Mouse (Mus musculus) hindbrain, embryonic 11.5 days (tissue): ENCODE measurements around the gene Psmb6. TPM values are rescaled to one million over a fixed set of nuclear protein-coding genes. Genes with fewer than 3 reads are reported as not detected.
"Not testable (repeated sequence)": the region's sequence is repeated elsewhere in the genome, so short reads cannot be mapped to it uniquely, and the experiment has no call there.

Experiments
- ATAC-seq: fragments of 200-750 bp; cut with Nextera tagmentation; 2 replicates; pipeline ENCODE4 v1.8.0; 2017; ENCODE audit warnings: mild to moderate bottlenecking, moderate TSS enrichment, moderate library complexity; ENCODE audit not compliant: low FRiP score
- DNase-seq: peaks from one replicate; pipeline ENCODE4 v3.0.0-alpha.2; 2015; ENCODE audit warnings: low spot score
- H3K27ac ChIP-seq: fragments of 300-500 bp; sonication (generic); 2 replicates; pipeline ENCODE4 v1.5.1; 2014; ENCODE audit warnings: mild to moderate bottlenecking, low read depth, low read length
- H3K27me3 ChIP-seq: fragments of 300-500 bp; sonication (generic); 2 replicates; pipeline ENCODE4 v1.6.1; 2014; ENCODE audit warnings: mild to moderate bottlenecking, low read length, moderate library complexity, mixed read lengths; ENCODE audit not compliant: control insufficient read depth, insufficient read depth
- H3K36me3 ChIP-seq: fragments of 300-500 bp; sonication (generic); 2 replicates; pipeline ENCODE4 v1.6.1; 2014; ENCODE audit warnings: mild to moderate bottlenecking, low read length, moderate library complexity, mixed read lengths; ENCODE audit not compliant: control insufficient read depth, insufficient read depth
- H3K4me1 ChIP-seq: fragments of 300-500 bp; sonication (generic); replicated peaks from 2 replicates; pipeline ENCODE4 v1.6.1; 2014; ENCODE audit warnings: low read length, mixed read lengths; ENCODE audit not compliant: control insufficient read depth, insufficient read depth
- H3K4me2 ChIP-seq: fragments of 300-500 bp; sonication (generic); replicated peaks from 2 replicates; pipeline ENCODE4 v1.6.1; 2014; ENCODE audit warnings: mild to moderate bottlenecking, low read depth, low read length
- H3K4me3 ChIP-seq: fragments of 300-500 bp; sonication (generic); 2 replicates; pipeline ENCODE4 v1.5.1; 2014; ENCODE audit warnings: low read depth, low read length
- H3K9ac ChIP-seq: fragments of 300-500 bp; sonication (generic); 2 replicates; pipeline ENCODE4 v1.6.1; 2014; ENCODE audit warnings: low read depth, low read length
- H3K9me3 ChIP-seq: fragments of 300-500 bp; sonication (generic); 2 replicates; pipeline ENCODE4 v1.6.1; 2016; ENCODE audit warnings: low read length; ENCODE audit not compliant: control insufficient read depth
- WGBS: fragments of 180-500 bp; shearing (Covaris S2); extraction: QIAGEN DNeasy Blood & Tissue Kit; methylation state at CpG from one replicate; pipeline ENCODE4 v1.1.7; 2014; 5-methylcytosine and 5-hydroxymethylcytosine counted together
- polyA plus RNA-seq: library from polyadenylated mRNA; unstranded; fragments of >200 nt; fragmentation: Nextera tagmentation; extraction: Ambion mirVana; gene quantifications from 2 replicates; pipeline ENCODE4 v1.2.1, GENCODE M21; 2014

Gene Psmb6
- polyA plus RNA-seq, 1 experiment from 2014 or later, result 895 TPM

DNA sequence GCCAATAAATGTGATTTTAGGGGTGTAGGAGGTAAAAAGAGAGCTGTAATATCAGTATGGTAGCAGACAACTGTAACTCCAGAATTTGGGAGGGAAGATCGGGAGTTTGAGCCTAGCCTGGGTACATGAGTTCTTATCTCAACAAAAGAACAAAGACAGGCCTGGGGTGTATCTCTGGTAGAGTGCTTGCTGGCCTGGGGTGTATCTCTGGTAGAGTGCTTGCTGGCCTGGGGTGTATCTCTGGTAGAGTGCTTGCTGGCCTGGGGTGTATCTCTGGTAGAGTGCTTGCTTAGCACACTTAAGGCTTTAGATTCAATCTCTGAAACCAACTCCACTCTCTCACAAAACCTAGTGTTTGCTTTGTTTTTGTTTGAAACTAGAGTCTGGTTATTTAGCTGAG lies 45.4 kb downstream of the Psmb6 start:
- 82% methylated on average over 1 of the region's 1 CpGs for WGBS
- H3K9me3 ChIP-seq, H3K36me3 ChIP-seq, H3K9ac ChIP-seq, H3K4me1 ChIP-seq, DNase-seq, H3K4me2 ChIP-seq, H3K27me3 ChIP-seq, H3K27ac ChIP-seq, ATAC-seq, H3K4me3 ChIP-seq: not testable (repeated sequence)

DNA sequence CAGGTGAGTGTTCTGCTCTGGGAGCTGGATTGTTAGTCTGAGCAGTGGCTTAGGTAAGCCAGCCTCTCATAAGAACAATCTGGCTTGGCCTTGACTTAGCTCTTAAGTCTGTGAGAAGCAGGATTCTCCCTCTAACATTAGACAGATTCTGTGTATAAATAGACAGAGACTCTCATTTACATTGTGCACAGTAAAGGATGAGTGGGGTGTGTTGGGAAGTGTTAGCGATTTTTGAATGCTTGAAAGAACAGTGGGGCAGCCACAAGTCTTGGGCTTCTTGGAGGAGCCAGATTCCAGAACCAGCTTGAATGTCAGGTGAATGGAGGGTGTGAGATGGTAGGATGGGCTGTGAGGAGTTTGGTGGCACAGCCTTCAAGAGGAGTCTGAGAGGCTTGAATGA lies 46.5 kb downstream of the Psmb6 start:
- no peak for ATAC-seq
- Histone ChIP-seq H3K9ac (no peak overlapping the region), H3K4me2 (no peak overlapping the region), H3K27me3 (no peaks in the 10 kb centered on the region), H3K9me3 (no peaks in the 10 kb centered on the region), H3K27ac (no peak overlapping the region), H3K36me3 (no peaks in the 10 kb centered on the region), H3K4me3 (no peak overlapping the region), H3K4me1 (0 out of 2 replicates have a peak, but pooled peaks cover 3% of the 10 kb centered on the region)
- DNase-seq, result no peak
- 88% methylated on average over 1 of the region's 1 CpGs for whole genome bisulfite sequencing

DNA sequence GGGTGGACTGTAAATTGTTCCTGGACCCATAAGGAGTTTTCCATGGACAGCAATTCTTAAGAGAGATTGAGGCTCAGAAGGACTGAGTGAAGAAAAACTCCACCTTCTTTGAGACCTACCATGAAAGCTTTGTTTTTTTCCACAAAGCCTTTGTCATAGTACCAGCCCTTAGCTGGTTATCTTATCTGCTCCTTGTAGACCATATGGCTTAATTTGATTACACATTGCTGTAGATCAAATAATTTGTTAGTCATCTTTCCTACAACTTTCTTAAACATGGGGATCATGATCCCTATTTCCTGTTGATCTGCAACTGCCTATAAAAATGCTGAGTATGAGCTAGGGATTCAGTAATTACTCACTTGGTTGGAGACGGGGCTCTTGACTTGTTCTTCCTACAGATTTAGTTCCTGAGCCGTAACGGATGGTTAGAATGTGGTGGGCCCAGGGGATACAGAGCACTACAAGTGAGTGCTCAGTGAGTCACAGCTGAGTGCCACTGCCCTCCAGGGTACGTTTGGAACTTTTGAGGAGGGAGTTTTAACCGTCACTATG lies 47.3 kb downstream of the Psmb6 start:
- ATAC-seq, result no peak
- Histone ChIP-seq H3K4me2 (no peak overlapping the region), H3K36me3 (no peaks in the 10 kb centered on the region), H3K27me3 (no peaks in the 10 kb centered on the region), H3K9me3 (no peaks in the 10 kb centered on the region), H3K4me1 (no peaks in the 10 kb centered on the region), H3K4me3 (no peak overlapping the region), H3K9ac (no peak overlapping the region), H3K27ac (no peak overlapping the region)
- WGBS, result 67% methylated on average over 5 of the region's 5 CpGs
- DNase-seq, result no peak

DNA sequence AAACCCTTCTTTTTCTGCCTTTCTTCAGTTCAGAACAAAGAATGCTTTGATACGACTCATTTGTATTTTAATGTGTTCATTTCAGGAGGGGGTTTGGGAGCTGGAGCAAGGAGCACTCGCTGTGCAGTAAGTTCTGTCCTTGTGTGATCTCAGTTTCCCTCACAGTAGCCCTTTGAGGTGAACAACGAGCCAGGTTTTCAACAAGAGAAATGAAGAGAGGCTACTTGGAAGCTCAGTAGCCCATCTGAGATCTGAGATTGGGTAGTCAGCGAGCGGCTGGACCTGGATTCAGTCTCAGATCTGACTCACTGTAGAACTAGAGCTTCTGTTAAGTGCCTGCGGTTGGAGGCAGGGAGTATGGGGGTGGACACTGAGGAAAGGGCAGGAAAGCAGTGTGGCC lies 48.7 kb downstream of the Psmb6 start:
- Histone ChIP-seq H3K4me2 (no peak overlapping the region), H3K27me3 (no peaks in the 10 kb centered on the region), H3K36me3 (no peaks in the 10 kb centered on the region), H3K9me3 (no peaks in the 10 kb centered on the region), H3K4me3 (no peak overlapping the region), H3K4me1 (no peaks in the 10 kb centered on the region), H3K9ac (no peak overlapping the region), H3K27ac (no peak overlapping the region)
- DNase-seq (no peak), ATAC-seq (no peak)
- 72% methylated on average over 6 of the region's 6 CpGs for WGBS

DNA sequence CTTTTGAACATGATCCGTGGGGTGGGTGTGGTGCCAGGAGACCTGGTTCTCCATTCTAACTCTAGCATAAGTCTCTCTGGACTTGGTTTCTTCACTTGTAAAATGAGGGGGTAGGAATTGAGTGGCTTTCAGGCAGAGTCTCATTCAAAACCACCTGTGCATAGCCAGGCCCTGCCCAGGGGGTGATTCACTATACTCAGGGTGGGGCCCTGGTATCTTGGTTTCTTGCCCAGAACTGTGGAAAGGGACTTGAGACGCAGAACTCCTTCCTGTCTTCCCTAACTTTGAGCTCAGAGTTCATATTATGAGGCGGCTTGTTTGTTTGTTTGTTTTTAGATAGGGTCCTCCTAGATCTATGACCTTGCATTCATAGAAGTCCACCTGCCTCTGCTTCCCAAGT lies 52.0 kb downstream of the Psmb6 start:
- H3K27ac ChIP-seq, result no peak overlapping the region
- no peaks in the 10 kb centered on the region for H3K4me1 ChIP-seq
- no peaks in the 10 kb centered on the region for H3K9me3 ChIP-seq

More for the DNA sequence above, 52.0 kb downstream of the Psmb6 start:
- DNase-seq (no peak), ATAC-seq (no peak)
- Histone ChIP-seq H3K27me3 (no peaks in the 10 kb centered on the region), H3K9ac (no peak overlapping the region), H3K4me2 (no peak overlapping the region), H3K4me3 (no peak overlapping the region), H3K36me3 (no peaks in the 10 kb centered on the region)
- 85% methylated on average over 3 of the region's 3 CpGs for WGBS

Other genes starting within 250 kb of the Psmb6 start
- gene Alox12e, start 202.7 kb upstream of the Psmb6 start, polyA plus RNA-seq, result not detected in 2 replicates
- gene Alox15, start 173.3 kb upstream of the Psmb6 start, polyA plus RNA-seq, result 0.18 TPM in 1 of 2 replicates, not detected in the other
- gene Pelp1, start 115.3 kb upstream of the Psmb6 start, polyA plus RNA-seq, result 31.0 and 32.0 TPM in 2 replicates
- 27.8 and 38.1 TPM in 2 replicates for gene Arrb2, start 92.7 kb upstream of the Psmb6 start, polyA plus RNA-seq
- 40.2 and 42.0 TPM in 2 replicates for gene Med11, start 73.4 kb upstream of the Psmb6 start, polyA plus RNA-seq
- 0.22 and 0.43 TPM in 2 replicates for gene Zmynd15, start 65.9 kb upstream of the Psmb6 start, polyA plus RNA-seq
- 0.42 and 1.2 TPM in 2 replicates for gene Cxcl16, start 65.4 kb upstream of the Psmb6 start, polyA plus RNA-seq
- gene Tm4sf5, start 20.1 kb upstream of the Psmb6 start, polyA plus RNA-seq, result 0.45 TPM in 1 of 2 replicates, not detected in the other
- 0.36 TPM in 1 of 2 replicates, not detected in the other for gene Vmo1, start 10.8 kb upstream of the Psmb6 start, polyA plus RNA-seq
- 0.14 and 0.45 TPM in 2 replicates for gene Gltpd2, start 6.2 kb upstream of the Psmb6 start, polyA plus RNA-seq
- gene Gm40193, start 7.6 kb downstream of the Psmb6 start, polyA plus RNA-seq, result not detected in 2 replicates
- gene Pld2, start 14.7 kb downstream of the Psmb6 start, polyA plus RNA-seq, result 2.5 and 2.9 TPM in 2 replicates
- 11.9 and 17.6 TPM in 2 replicates for gene Mink1, start 37.5 kb downstream of the Psmb6 start, polyA plus RNA-seq
- gene 4930544D05Rik, start 90.5 kb downstream of the Psmb6 start, polyA plus RNA-seq, result not detected in 2 replicates
- not detected in 2 replicates for gene Chrne, start 93.8 kb downstream of the Psmb6 start, polyA plus RNA-seq
- 0.64 and 1.2 TPM in 2 replicates for gene Gp1ba, start 113.8 kb downstream of the Psmb6 start, polyA plus RNA-seq
- gene Rnf167, start 121.9 kb downstream of the Psmb6 start, polyA plus RNA-seq, result 86.6 and 94.3 TPM in 2 replicates
- gene Slc25a11, start 122.1 kb downstream of the Psmb6 start, polyA plus RNA-seq, result 138 and 145 TPM in 2 replicates
- 1,409 and 1,523 TPM in 2 replicates for gene Pfn1, start 129.3 kb downstream of the Psmb6 start, polyA plus RNA-seq
- gene Eno3, start 131.8 kb downstream of the Psmb6 start, polyA plus RNA-seq, result 23.2 and 26.2 TPM in 2 replicates
- 151 and 176 TPM in 2 replicates for gene Spag7, start 144.0 kb downstream of the Psmb6 start, polyA plus RNA-seq
- 8.2 and 9.2 TPM in 2 replicates for gene Camta2, start 162.7 kb downstream of the Psmb6 start, polyA plus RNA-seq
- 0.63 and 1.9 TPM in 2 replicates for gene Inca1, start 174.8 kb downstream of the Psmb6 start, polyA plus RNA-seq
- 5.9 and 6.0 TPM in 2 replicates for gene Kif1c, start 175.2 kb downstream of the Psmb6 start, polyA plus RNA-seq
- 9.0 and 11.1 TPM in 2 replicates for gene Zfp3, start 238.8 kb downstream of the Psmb6 start, polyA plus RNA-seq